Mouse (Mus musculus) cerebellum, adult 8-10 months (tissue): ENCODE results near the gene Ccdc34.

ENCODE experiments used
- DNase-seq: peaks from one replicate; pipeline ENCODE4 v3.0.0; 2022

The Ccdc34 gene

DNA sequence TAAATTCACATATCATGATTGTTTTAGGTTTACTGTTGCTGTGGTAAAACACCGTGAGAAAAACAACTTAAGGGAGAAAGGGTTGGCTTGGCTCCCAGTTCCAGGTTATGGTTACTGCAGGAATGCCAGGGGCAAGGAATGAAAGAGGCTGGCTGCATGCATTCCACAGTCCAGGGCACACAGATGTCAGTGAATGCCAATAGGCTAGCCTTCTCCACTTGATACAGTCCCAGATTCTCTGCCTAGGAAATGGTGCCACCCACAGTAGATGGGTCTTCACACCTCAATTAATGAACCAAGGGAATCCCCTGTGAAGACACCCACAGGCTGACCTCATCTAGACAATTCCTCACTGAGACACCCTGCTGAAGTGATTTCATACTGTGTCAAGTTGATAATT is 12.9 kb upstream of the Ccdc34 start:
- no peak for DNase-seq

DNA sequence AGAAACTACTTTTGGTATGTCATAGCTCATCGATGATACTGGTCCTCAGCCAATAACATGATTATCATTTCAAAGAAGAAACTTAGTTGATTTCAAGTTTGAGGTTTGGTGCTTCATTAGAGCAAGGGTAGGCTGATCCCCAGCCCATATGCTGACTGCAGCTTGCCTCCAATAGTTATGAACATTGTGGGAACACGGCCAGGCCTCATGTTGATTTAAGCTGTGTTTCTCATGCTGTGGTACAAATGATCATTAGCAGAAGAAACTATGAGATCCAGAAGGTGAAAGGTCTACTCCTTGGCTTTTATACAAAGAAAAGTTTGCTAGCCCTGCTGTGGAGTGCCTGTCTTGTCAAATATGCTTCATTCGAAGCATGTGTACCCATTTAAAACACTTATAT is 12.5 kb upstream of the Ccdc34 start:
- peak; percentile 32 for DNase-seq

DNA sequence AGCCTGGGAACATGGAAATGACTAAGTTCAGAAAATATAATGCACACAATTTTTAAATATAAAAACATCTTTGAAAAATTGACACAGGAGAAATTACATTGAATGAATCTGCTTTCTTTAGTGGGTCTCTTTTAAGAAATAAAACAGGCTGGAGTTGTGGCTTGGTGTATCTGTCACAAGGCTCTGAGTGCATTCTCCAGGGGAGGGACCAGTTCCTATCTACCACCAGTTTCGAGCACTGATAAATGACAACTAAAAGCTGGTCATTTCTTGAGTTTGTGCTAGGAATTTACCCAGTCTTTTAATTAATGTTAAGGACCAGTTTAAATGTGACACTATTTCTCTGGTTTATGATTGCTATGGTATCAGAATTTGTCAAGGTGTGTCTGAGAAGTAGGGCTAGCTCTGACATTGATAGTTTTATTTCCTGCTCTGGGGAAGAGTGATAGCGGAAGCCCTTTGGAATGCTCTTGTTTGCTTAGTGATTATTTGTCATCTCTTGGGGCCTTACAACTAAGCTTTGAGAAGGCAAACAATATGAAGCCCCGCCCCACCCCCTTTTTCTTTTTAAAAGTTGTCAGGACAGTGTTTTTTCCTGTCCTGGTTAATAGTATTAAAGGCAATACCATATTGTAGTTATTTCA is 11.9 kb upstream of the Ccdc34 start:
- no peak for DNase-seq

DNA sequence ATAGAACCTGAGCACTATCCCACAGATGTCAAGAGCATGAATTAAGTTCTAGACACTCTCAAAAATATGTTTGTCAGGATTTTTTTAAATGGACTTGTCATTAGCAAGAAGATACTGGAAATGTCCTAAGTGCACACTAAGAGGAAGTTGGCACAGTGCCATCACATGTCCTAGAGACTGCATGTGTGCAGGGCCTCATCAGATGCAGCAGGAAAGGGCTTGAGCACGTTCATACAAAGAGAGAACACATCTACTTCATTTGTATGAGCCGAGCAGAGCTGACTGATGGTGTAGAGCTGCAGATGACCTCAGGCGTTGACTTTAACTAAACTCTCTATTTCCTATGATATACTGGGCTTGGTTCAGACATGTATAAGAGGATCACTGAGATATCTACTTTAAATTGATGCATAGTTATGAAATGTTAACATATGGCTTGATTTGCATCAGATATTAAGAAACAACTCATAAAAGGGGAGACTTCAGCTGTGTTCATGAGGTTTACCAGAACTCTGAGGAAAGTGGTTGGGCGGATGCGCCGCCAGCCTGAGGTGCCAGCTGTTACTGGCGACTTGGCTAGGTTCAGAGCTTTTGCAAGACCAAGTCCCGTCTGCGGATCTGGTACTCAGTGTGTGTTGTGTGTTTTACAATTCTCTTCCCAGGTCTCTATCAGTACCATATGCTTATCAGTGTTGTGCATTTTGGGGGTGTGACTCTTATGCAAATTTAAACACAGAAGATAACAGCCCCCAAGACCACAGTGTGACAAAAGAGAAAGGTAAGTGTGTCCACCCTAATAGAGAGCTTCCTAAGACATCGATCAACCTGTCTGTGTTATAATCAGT is 10.0 kb upstream of the Ccdc34 start:
- no peak for DNase-seq

DNA sequence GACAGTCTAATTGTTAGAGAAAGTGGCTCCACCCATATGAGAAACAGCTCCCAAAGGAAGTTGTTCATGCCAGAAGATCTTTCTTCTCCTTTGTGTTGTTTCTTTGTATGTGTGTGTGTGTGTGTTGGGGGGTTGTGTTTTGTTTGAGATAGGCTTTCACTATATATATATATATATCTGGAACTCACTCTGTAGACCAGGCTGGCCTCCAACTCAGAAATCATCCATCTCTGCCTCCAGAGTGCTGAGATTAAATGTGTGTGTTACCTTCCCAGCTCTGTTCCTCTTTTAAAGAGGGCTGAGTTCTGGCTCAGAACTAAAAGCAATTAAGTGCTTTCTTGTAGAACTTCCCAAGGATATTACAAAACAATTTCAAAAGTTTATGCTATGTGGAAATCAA is 8.2 kb upstream of the Ccdc34 start:
- no peak for DNase-seq

DNA sequence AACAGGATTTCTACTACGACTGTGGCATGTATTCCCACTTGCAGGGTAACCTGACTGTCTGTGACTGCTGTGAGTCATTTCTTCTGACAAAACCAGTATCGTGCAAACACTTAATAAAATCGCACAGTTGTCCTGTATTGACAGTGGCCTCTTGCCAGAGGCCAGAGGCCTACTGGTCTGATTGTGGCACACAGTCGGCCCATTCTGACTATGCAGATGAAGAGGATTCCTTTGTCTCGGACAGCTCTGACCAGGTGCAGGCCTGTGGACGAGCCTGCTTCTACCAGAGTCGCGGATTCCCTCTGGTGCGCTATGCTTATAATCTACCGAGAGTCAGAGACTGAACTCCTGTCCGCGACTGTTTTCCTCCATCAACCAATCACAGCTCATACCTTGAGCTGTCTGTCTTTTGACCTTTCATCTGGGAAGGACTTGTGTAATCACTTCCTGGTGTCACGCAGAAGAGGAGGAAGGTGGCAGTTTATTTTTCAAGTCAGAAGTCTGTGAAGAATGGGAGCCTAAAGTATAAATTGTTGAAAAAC is 5.4 kb upstream of the Ccdc34 start:
- DNase-seq, result no peak

DNA sequence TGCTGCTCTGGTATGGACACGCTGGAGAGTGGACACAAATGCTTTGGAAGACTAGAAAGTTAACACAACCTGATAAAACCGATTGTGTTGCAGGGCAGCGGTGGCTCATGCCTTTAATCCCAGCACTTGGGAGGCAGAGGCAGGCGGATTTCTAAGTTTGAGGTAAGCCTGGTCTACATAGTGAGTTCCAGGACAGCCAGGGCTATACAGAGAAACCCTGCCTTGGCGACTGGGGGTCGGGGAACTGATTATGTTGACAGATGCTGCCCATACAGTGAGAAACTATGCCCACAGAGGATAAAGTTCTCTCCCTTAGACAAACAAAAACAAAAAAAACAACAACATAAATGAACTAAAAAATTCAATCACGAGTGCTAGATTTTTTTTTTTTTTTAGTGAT is 530 bp upstream of the Ccdc34 start:
- DNase-seq, result no peak

DNA sequence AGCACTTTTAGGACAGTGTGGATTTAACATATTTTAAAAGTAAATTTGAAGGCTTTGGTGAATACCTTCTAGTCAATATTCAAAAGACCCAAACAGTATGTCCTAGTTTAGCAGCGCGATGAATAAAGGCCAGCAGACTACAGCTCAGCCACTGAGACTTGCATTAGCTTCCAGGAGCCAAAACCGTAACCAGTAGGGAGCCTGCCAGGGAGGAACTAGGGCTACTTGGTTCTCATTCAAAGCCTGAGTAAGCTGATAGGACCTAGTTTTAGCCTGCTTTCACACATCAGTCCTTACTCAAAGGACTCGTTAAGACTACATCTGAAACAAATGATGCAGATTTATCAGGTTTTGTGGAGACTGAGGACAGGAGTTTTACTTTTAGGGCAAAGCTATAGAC is 2.0 kb downstream of the Ccdc34 start:
- no peak for DNase-seq

DNA sequence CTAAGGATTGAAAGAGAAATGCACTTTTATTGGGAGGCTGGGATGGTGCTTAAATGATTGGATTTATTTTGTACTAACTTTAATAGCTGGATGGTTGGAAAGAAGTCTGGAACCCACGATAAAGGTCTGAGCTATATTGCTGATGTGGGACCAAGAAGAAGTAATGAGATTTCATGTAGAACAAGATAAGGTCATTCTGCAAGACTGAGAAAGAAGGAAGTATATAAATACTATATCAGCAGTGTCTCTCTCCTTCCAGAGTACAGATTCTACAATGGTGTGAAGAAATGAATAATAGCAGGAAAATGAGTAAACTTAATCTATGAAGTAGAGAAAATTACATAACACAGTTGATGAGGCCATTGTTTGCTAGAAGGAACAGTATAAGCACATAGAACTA is 2.8 kb downstream of the Ccdc34 start:
- DNase-seq, result no peak

DNA sequence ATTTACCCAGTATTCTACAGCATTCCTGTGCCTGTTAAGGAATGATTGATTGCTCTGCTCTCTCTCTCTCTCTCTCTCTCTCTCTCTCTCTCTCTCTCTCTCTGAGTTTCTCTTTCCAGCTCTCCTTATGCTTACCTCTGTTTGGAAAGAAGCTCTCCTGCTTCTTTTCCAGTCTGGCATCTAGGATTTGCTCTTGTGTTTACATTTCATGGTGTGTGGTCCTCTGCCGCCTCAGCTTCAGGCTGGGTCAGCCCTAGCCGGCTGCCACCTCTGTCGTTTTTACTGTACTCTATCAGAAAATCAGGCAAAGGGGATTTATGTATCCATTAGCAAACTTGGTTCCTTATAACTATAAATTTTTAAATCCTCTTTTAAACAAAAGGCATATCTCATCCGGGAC is 18.6 kb downstream of the Ccdc34 start:
- DNase-seq, result no peak

DNA sequence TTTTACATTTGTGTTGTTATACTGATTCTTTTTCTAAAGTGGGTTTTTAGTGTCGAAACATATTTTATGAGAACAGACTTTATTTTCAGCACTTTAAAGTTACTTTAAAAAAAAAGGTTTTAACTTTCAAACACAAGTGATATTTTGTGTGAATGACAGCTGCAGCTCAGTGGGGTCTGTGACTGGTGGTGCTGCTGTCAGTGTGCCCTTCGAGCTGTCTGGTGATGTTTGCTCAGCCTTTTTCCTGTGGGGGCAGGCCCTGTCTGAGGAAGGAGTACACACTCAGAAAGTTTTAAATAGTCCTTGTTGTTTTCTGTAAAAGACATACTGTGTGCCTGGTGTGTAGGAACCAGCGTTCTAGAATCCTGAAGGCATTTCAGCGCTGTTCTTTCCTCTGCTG is 19.0 kb downstream of the Ccdc34 start:
- DNase-seq, result no peak

DNA sequence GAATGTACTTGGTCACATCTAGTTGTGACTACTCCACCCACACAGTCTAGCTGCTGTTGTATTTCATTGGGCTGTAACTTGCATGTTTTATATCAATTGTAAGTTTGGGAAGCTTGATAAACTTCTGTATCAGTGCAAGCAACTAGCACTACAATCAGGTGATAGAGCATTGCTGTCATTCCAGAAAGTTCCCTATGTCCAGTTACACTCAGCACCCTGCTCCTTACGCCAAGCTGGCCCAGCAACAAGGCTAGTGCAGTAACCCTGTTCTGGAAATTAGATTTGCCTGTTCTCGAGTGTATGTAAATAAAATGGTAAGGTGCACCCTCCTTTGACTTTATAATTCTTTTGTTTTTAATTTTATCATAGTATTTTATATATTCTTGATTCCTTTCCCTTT is 19.6 kb downstream of the Ccdc34 start:
- no peak for DNase-seq

DNA sequence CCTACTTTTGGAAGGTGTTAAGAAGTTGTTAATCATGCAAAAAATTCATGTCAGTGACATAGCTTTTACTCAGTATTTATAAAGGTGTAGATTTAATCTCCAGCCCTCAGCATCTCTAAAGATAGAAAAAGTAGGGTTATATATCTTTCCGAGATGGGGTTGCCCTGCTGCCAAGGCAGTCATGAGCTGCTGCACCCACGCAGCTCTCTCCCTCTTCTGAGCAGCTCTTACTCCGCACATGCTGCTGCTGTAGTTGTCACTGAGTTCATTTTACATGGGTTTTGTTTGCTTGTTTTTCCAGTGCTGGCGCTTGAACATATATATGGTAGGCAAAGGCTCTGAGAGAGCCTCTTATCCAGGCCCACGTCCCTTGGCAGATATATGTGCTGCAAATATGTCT is 20.7 kb downstream of the Ccdc34 start:
- no peak for DNase-seq

DNA sequence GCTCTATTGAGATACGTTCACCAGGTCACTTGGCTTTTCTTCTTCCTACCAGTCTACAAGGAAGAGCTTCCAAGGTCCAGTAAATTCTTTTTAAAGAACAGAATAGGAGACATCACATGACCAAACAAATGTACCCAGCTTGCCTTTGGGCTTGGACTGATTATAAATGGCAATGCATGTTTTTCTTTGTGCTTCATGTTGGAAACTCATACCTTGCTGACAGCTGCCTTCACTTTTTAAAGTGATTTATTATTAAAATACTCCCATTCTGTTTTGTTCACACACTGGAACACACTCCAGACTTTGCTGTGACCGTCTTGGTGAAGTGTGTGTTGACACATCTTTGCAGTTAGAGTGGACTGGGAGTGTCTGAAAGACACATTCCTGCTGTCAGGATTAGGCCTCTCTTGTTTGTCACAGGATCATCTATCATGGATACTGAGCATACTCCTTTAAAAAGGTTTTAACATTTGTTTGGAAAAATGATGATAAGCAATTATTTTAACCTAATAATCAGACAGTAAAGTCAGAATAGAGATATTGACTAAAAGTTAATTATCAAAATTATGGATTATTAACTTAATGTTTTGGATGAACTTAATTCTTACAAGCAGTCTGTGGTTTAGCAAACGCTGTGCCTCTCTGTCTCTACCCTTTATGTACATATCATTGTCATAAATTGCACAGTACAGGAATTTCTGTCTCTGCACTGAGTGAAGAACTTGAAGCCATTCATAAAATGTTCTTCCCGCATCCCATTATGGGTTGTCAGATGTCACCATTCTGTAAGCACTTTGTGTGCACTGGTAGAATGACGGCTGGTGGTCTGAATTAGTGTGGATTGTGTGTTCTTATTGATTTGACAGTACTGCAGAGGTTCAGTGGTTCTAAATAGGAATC is 25.5 kb downstream of the Ccdc34 start:
- DNase-seq, result no peak

DNA sequence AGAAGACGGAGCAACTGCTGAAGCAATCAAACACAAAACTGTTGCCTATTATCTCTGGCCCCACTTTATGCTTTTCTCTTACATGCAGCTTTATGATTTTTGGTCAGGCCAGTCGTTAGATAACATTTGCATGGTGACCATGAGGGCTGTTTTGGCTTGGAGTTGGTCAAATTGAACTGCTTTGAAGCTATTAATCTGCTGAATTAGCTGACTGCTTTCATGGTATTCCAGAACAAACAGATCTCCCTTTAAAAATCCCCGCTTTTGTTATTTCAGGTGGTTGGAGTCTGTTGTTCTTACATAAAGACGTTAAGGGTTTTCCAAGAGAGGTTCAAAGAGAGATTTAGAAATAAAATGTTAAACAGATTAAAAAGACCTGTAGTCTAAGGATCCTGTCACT is 40.8 kb downstream of the Ccdc34 start:
- DNase-seq, result no peak

DNA sequence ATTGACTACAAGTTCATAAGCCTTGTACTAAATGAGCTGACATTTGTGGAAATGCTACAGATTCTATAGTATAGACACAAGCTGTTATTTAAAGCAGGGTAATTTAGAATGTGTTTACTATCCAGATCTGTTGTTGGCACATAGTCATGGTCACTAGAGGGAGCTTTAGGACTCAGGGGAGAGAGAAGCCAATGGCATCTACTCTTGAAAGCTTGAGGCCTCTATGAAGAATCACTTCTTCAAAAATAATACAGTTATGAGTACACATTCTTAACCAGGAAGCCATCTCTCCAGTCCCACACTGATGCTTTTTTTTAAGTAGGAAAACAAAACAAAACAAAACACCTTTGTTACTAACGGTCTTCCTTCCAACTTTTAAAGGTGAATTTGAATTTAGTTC is 45.5 kb downstream of the Ccdc34 start:
- no peak for DNase-seq

DNA sequence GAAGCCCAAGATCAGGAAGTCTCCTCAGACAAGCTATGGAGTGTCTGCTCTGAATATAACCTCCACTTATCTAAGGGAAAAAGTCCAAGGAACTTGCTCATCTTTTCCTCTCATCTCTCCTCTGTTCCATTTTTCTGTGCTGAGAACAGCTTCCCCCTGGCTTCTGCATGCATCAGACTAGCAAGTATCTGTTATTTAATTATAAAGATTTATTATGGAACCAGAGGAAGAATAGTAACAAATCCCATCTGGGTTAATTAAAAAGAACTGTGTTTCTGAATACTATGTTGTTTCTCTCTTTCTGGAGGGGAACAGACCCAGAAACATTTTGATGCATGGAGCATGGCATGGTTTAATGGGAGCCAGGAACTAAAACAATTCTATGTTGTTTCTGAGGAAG is 51.3 kb downstream of the Ccdc34 start:
- DNase-seq, result no peak

DNA sequence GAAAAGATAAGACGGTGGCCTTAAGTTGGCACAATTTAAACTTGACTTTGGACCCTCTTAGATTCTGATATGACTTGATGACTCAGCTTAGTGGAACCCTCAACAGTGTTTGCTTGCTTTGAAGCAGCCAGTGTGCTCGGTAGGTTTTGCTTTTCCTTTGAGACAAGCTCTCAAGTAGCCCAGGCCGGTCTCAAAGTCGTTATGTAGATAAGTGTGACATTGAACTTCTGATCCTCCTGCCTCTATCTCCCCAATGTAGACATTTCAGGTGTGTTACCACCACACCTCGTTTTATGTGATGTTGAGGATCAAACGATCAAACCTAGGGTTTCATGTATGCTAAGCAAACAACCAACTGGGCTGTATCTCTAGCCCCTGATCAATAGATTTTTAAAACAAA is 55.4 kb downstream of the Ccdc34 start:
- no peak for DNase-seq

DNA sequence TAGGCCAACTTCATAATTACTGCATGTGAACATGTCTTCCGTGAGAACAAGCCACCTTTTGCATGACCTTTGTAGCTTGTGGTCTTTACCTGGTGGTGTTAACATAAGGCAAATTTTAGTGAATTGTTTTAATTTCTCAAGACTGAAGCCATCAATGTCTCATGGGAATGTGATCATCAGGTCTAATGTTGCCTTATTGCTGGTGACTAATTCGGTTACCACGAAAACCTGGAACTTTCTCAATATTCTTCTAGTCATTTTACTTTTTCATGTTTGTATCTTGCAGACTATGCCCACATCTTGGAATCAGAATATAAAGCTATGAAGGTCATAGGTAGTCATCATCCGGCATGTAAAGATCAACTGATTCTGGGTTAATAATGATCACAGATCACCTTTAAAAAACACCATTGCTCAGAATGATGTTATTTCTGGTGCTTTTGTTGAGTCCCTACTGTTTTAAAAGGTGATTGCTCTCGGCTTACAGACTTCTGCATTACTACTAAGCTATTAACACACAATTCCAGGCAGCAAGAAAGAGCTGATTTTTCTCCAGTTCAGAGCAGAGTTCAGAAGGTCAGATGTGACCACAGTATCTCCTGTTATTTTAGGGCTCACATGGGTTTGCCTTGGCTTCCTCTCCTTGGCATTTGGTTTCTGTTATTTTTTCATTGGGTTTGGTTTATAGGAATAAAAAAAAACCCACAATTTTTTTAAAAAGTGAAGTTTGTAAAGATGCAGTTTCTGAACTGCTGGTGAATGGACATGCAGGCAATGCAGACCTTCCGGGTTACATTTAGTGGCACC is 57.2 kb downstream of the Ccdc34 start:
- no peak for DNase-seq

DNA sequence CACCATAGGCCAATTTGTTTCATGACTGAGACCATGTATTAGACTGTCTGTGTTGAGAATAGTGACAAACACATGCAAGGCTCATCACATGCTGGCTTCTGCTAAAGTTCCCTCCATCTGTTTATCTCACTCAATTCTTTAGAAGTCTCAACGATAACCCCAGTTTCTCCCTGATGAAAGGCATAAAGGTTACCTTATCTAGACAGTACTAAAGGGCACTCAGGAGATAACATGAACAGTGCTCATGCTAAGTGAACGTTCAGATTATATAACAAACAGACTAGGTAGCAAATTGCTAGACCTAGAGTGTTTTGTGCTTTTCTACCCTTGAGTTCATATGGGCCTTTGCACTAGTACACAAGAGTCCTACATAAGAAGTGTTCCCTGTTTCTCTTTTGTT is 59.6 kb downstream of the Ccdc34 start:
- DNase-seq, result no peak

DNA sequence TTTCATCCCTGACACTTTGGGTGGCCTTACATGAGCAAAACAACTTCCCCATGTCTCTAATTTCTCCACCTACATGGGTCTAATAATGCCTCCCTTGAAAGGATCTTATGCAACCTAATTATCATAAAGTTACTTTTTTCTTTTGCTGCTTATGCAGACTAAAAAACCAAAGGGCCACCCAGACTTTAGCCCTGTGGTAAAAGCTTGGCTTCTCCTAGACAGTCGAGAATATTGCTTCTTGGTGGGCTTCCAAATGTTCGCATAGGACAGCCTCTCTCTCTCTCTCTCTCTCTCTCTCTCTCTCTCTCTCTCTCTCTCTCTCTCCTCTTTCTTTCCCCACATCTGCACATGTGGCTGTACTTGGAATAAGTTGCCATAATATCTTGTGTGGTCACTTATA is 60.0 kb downstream of the Ccdc34 start:
- no peak for DNase-seq

DNA sequence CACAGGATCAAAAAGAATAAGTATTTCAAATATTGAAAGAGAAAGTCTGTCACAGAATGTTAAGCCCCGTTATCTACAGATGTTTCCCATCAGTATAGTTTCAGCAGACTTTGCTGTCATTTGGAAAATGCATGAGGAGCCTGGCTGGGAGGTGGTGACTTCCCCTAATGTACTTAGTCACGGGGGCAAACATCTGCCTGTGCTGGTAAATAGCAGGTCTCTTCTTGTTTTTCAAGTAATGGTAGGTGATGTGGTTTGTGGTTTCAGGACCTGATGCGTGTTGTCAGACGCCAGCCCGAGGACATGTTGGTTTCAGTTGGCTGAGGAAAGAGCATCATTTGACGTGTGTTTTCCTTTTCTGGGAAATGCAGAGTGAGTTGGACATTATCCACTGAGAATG is 62.9 kb downstream of the Ccdc34 start:
- no peak for DNase-seq

DNA sequence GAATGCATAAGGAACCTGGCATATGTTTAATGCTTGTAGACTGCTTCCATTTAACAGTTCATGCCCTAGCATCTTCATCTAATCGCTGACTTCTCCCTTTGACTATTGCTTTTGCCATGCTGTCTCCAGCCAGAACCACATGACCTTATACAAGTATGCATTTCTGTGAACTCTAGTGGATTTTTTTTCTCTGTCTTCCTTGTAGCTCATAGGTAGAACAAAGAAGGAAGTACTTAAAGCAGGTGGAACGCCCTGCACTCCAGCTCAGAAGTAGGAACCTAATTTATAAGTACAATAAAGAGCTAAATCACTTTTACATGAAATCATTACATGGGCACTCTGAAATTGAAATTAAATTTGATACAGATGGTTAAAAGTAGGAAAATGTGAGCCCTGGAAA is 65.4 kb downstream of the Ccdc34 start:
- no peak for DNase-seq
